Mouse (Mus musculus) myocyte (in vitro differentiated cells): Measurements from ENCODE around the gene Hipk2. TPM values are rescaled to one million over a fixed set of nuclear protein-coding genes. Genes with fewer than 3 reads are reported as not detected.

ENCODE experiments used
- H3K27me3 ChIP-seq: one replicate; pipeline ENCODE4 v1.6.1; 2011; ENCODE audit not compliant: control insufficient read depth, insufficient read depth, insufficient read length
- H3K36me3 ChIP-seq: one replicate; pipeline ENCODE4 v1.6.1; 2011; ENCODE audit not compliant: control insufficient read depth, insufficient read depth
- H3K4me2 ChIP-seq: one replicate; pipeline ENCODE4 v1.6.1; 2011; ENCODE audit warnings: low read depth, control low read depth
- H3K4me3 ChIP-seq: one replicate; pipeline ENCODE4 v1.5.1; 2011; ENCODE audit warnings: mild to moderate bottlenecking, control low read depth, moderate library complexity
- H3K79me2 ChIP-seq: one replicate; pipeline ENCODE4 v1.6.1; 2011; ENCODE audit not compliant: control insufficient read depth, insufficient read depth
- H3ac ChIP-seq: one replicate; pipeline ENCODE4 v1.6.1; 2011; ENCODE audit not compliant: control insufficient read depth, insufficient read length
- CEBPB ChIP-seq: IDR thresholded peaks from 2 replicates; pipeline ENCODE4 v1.6.1; 2011; ENCODE audit warnings: mild to moderate bottlenecking, moderate library complexity; ENCODE audit not compliant: poor library complexity, insufficient read depth, severe bottlenecking
- E2F4 ChIP-seq: IDR thresholded peaks from one replicate; pipeline ENCODE4 v1.6.1; 2011; ENCODE audit warnings: mild to moderate bottlenecking, control low read depth, moderate library complexity; ENCODE audit not compliant: insufficient read depth
- MAX ChIP-seq: IDR thresholded peaks from one replicate; pipeline ENCODE4 v1.6.1; 2011; ENCODE audit warnings: low read depth, mild to moderate bottlenecking, control low read depth
- MYOD1 ChIP-seq, 3 experiments: IDR thresholded peaks; one replicate each; pipeline ENCODE4 v1.6.1; 2011; ENCODE audit warnings: control low read depth in 2 of 3, low read depth in 2 of 3, mild to moderate bottlenecking in 2 of 3, moderate library complexity in 1 of 3; ENCODE audit not compliant: insufficient read length in 2 of 3, control insufficient read depth in 1 of 3
- MYOG ChIP-seq, 3 experiments: IDR thresholded peaks; one replicate each; pipeline ENCODE4 v1.6.1; 2011; ENCODE audit warnings: control low read depth in 2 of 3, low read depth in 2 of 3, mild to moderate bottlenecking in 2 of 3; ENCODE audit not compliant: insufficient read length in 2 of 3, control insufficient read depth in 1 of 3, insufficient read depth in 1 of 3
- POLR2A ChIP-seq: IDR thresholded peaks from one replicate; pipeline ENCODE4 v1.6.1; 2011; ENCODE audit warnings: low read depth, mild to moderate bottlenecking, control low read depth, moderate library complexity; ENCODE audit not compliant: insufficient read length
- POLR2AphosphoS2 ChIP-seq: IDR thresholded peaks from one replicate; pipeline ENCODE4 v1.6.1; 2011; ENCODE audit warnings: low read depth, control low read depth; ENCODE audit not compliant: insufficient read length
- REST ChIP-seq: IDR thresholded peaks from one replicate; pipeline ENCODE4 v1.6.1; 2011; ENCODE audit warnings: mild to moderate bottlenecking, control low read depth, moderate library complexity; ENCODE audit not compliant: insufficient read depth, insufficient read length
- SRF ChIP-seq: IDR thresholded peaks from one replicate; pipeline ENCODE4 v1.6.1; 2011; ENCODE audit warnings: low read depth; ENCODE audit not compliant: control insufficient read depth, insufficient read length
- TCF12 ChIP-seq: IDR thresholded peaks from one replicate; pipeline ENCODE4 v1.6.1; 2011; ENCODE audit warnings: mild to moderate bottlenecking, control low read depth; ENCODE audit not compliant: poor library complexity, insufficient read depth, severe bottlenecking
- TCF3 ChIP-seq: IDR thresholded peaks from one replicate; pipeline ENCODE4 v1.6.1; 2011; ENCODE audit warnings: low read depth, control low read depth; ENCODE audit not compliant: insufficient read length
- USF1 ChIP-seq: IDR thresholded peaks from one replicate; pipeline ENCODE4 v1.6.1; 2011; ENCODE audit warnings: low read depth, mild to moderate bottlenecking, control low read depth, moderate library complexity
- polyA plus RNA-seq: library from polyadenylated mRNA; unstranded; fragments of >200 nt; fragmentation: generic; extraction: Trizol; gene quantifications from one replicate; pipeline ENCODE4 v1.2.1, GENCODE M21; 2012; ENCODE audit warnings: missing spikeins

Gene Hipk2
- 11.3 TPM for polyA plus RNA-seq

DNA sequence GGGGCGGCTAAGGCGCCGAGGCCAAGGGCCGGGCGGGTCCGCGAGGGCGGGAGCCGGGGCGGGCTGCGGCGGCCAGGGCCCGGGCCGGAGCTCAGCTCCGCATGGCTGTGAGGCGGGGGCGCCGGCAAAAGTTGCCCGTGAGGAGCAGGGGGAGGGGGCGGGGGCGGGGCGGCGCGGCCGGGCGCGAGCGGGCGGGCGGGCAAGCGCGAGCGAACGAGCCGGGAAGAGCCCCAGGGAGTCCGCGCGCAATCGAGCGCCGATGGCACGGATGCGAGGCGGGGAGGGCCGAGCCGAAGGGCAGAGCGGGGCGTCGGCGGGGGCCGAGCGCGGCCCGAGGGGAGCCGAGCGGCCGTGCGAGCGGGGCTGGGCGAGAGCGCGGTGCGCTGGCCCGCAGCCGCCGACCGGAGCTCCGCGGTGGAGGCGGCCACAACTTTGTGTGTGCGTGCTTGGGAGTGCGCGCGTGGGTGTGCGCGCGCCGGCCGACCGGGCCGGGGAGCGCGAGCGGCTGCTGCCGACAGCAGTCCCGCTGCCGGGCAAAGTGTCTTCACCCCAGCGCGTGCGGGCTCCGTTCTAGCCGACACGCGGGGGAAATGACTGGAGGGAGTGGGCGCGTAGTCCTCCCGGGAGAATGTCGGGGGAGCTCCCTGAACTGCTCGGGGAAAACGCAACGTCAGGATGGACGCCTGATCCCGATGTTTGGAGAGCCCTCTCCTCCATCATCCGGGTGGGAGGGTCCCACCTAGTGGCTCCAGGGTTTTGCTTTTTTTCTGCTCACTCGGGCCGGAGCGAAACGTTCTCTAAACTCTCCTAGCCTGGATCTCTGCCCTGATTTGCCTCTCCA is at the start of gene Hipk2:
TSS of gene Hipk2 (minus strand) at position 95 of the 841 bp plus-strand sequence.
- peak within 1 kb of the TSS; percentile 87 for H3K4me2 ChIP-seq
- H3K79me2 ChIP-seq = peaks cover 35% of the 10 kb centered on the region
- TF ChIP-seq POLR2A (peak; percentile 72), SRF (no peak), MAX (no peak), TCF12 (no peak), MYOD1 (IDR thresholded peaks at IDR 0.05; ENCODE audit: control insufficient read depth in 1 of 3, insufficient read length in 2 of 3, low read depth in 2 of 3) (peak in 2 of 3 experiments; percentile 2 to 18), CEBPB (no peak), TCF3 (peak; percentile 9), MYOG (IDR thresholded peaks at IDR 0.05; ENCODE audit: control insufficient read depth in 1 of 3, insufficient read depth in 1 of 3, insufficient read length in 2 of 3, low read depth in 2 of 3) (peak in 1 of 3 experiments; percentile 10)
- no peaks in the 10 kb centered on the region for H3K27me3 ChIP-seq
- no peaks in the 10 kb centered on the region for H3K36me3 ChIP-seq
- H3K4me3 ChIP-seq = peak within 1 kb of the TSS; percentile 84
- H3ac ChIP-seq = peak within 1 kb of the TSS; percentile 95

DNA sequence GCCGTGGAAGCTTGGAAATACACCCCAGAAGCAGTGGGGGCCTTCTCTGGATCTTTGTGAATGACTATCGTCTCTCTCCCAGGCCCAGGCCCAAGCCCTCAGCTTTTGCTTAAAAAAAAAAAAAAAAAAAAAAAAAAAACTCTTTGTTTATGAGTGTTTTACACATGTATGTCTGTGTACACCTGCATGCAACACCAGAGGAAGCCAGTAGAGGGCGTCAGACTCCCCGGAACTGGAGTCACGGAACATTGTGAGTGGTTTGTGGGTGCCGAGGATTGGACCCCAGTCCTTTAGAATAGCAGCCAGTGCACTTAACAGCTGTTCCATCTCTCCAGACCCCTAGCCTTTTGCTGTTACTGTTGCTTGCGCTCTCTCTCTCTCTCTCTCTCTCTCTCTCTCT is 49.8 kb upstream of the Hipk2 start:
- no peak for TF ChIP-seq TCF12
- no peak for TF ChIP-seq REST
- no peak for TF ChIP-seq POLR2AphosphoS2
- no peak for TF ChIP-seq MYOG (IDR thresholded peaks at IDR 0.05; ENCODE audit: control insufficient read depth in 1 of 3, insufficient read depth in 1 of 3, insufficient read length in 2 of 3, low read depth in 2 of 3)
- TF ChIP-seq SRF = no peak
- TF ChIP-seq POLR2A = no peak
- no peak for TF ChIP-seq CEBPB
- TF ChIP-seq MAX = no peak
- TF ChIP-seq MYOD1 (IDR thresholded peaks at IDR 0.05; ENCODE audit: control insufficient read depth in 1 of 3, insufficient read length in 2 of 3, low read depth in 2 of 3) = no peak
- TF ChIP-seq E2F4 = no peak
- no peak for TF ChIP-seq TCF3
- TF ChIP-seq USF1 = no peak
- Histone ChIP-seq H3K4me3 (no peak overlapping the region), H3ac (no peak overlapping the region)

GRCm38 (mm10) chr6:38923870-38924817 is 48.2 kb upstream of the Hipk2 start:
- H3K4me3 ChIP-seq = no peak overlapping the region
- no peaks in the 10 kb centered on the region for H3K36me3 ChIP-seq
- H3K27me3 ChIP-seq = no peaks in the 10 kb centered on the region
- no peak overlapping the region for H3K4me2 ChIP-seq
- H3ac ChIP-seq = no peak overlapping the region
- no peaks in the 10 kb centered on the region for H3K79me2 ChIP-seq
- TF ChIP-seq MAX = no peak

More for the DNA sequence above, 49.8 kb upstream of the Hipk2 start:
- Histone ChIP-seq H3K27me3 (no peaks in the 10 kb centered on the region), H3K36me3 (no peaks in the 10 kb centered on the region), H3K4me2 (no peak overlapping the region), H3K79me2 (no peaks in the 10 kb centered on the region)

DNA sequence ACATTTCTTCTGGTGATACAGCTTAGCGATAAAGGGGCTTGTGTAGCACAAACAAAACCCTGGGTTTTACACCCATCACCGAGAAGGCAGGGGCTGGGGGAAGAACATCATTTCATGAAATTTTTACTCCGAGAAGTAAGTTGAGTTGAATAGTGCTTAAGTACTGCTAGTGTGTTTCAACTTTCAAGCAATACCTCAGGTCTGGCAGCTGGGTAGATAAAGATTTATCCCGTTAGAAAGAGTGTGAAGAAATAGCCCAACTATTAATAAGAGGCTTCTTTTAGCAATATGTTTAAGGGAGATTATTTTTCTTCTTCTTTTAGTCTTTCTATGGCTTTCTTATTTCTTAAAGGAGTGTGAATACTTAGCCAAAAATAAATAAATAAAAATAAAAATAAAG is 47.5 kb upstream of the Hipk2 start:
- no peaks in the 10 kb centered on the region for H3K79me2 ChIP-seq
- no peak overlapping the region for H3ac ChIP-seq
- TF ChIP-seq CEBPB = no peak
- no peak overlapping the region for H3K4me3 ChIP-seq
- H3K36me3 ChIP-seq = no peaks in the 10 kb centered on the region
- H3K4me2 ChIP-seq = no peak overlapping the region
- no peaks in the 10 kb centered on the region for H3K27me3 ChIP-seq

- TF ChIP-seq MAX = no peak
- no peak for TF ChIP-seq MYOG (IDR thresholded peaks at IDR 0.05; ENCODE audit: control insufficient read depth in 1 of 3, insufficient read depth in 1 of 3, insufficient read length in 2 of 3, low read depth in 2 of 3)
- TF ChIP-seq TCF3 = no peak
- TF ChIP-seq CEBPB = no peak
- no peak for TF ChIP-seq MYOD1 (IDR thresholded peaks at IDR 0.05; ENCODE audit: control insufficient read depth in 1 of 3, insufficient read length in 2 of 3, low read depth in 2 of 3)
- TF ChIP-seq REST = no peak
- TF ChIP-seq POLR2A = no peak
- TF ChIP-seq TCF12 = no peak
- no peak for TF ChIP-seq POLR2AphosphoS2
- Histone ChIP-seq H3K4me3 (no peak overlapping the region), H3K79me2 (no peaks in the 10 kb centered on the region), H3K36me3 (no peaks in the 10 kb centered on the region), H3ac (no peak overlapping the region), H3K4me2 (no peak overlapping the region), H3K27me3 (no peaks in the 10 kb centered on the region)
Measured at GRCm38 (mm10) chr6:38922517-38922916, 46.6 kb upstream of the Hipk2 start.
